Mouse (Mus musculus): ENCODE measurements around the gene Fgg.

Gene Fgg

DNA sequence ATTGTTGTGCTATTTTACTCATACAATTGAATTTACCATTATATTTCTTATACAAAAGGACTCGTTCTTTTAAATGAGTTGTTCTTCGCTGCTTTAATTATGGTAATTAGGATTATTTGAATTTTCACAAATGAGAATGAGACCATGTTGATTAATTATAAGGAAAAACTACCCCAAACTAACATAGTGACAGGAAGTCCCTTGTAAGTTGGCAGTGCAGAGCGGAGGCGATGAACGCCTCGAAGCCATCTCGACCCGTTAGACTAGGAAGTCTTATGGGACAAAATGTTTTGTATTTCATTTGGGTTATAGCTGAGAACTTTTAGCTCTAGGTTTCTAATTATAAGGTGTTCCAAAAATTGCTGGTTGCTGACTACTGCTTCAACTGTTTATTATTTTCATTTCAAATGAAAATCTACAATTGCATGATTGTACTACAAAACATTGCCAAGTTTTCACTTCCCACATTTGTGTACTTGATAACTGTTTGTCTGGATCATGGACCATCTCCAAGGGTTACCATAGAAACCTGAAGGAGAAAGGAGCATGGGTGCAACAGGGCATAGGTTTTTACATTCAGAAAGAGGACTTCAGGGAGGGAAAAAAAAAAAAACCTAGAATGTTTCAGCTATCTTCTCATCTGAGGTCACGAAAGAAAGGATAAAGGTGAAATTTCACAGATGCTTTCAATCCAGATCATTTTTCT is 20.2 kb downstream of the Fgg start:
- no peak for DNase-seq (ENCODE audit: low read depth)

GRCm38 (mm10) chr3:83030331-83030730 is 22.8 kb downstream of the Fgg start:
- DNase-seq (ENCODE audit: low read depth): no peak

GRCm38 (mm10) chr3:83032746-83033308 is 25.3 kb downstream of the Fgg start:
- no peak for DNase-seq (ENCODE audit: low read depth)

- no peak for DNase-seq (ENCODE audit: low read depth)
These were observed 26.3 kb downstream of the Fgg start for GRCm38 (mm10) chr3:83033801-83034200.

DNA sequence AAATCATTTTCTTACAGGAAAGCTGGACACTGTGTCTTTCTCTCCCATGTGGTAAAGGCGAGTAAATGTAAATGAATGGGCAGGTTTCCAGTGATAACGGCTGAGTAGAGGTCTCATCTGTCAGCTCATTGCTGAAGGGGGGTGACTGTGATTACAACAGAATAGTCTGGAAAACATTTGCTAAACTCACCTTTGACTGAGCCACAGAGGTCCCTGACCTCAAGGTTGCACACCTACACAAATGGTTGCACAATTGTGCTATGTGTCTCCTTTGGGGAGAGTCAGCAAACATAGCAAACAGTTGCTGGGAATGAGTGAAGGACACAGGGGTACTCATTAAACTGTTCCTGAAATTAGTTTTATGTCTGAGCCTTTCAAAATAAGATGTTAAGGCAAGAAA is 31.3 kb downstream of the Fgg start:
- no peak for DNase-seq (ENCODE audit: low read depth)

- no peak for DNase-seq (ENCODE audit: low read depth)
These were observed 32.1 kb downstream of the Fgg start for GRCm38 (mm10) chr3:83039666-83040065.

DNA sequence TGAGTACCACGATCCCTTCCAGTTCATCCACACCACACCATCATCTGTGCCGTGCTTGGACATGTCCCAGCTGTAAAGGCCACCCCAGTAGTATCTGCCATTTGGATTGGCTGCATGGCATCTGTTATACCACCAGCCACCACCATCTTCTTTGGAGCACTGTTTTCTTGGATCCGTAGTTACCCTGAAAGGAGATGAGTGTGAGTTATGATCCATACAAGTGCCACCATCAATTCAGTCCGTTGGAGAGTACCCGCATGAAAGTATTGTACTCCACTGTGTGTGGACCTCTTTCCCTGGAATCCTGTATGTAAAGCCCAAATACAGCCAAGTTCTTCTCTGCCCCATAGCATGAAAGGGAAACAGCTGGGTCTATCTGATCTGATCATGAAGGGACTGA is 34.9 kb downstream of the Fgg start:
- DNase-seq (ENCODE audit: low read depth): no peak

- no peak for DNase-seq (ENCODE audit: low read depth)
These were observed 39.1 kb downstream of the Fgg start for GRCm38 (mm10) chr3:83046649-83047048.

DNA sequence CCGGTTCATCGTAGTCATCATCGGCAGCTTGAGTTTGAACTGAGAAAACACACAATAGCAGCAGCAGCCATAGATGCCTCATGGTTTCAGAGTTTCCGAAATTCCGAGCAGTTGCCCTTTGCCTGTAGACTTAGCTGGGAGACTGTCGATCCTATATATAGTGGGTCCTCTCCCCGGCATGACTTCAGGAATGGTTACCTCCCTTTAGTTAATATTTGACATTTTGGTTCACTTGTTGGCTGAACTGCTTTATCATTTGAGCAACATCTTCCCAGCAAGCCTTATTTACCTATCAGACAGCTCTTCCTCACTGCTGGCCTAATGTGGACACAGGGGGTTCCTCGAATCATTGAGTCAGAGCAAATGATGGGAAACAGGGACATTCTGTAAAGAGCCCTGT is 42.2 kb downstream of the Fgg start, which contains the start of gene Fgb:
Gene Fgb, minus strand, starts transcription at position 184 of the 400 bp plus-strand sequence.
- no peak for DNase-seq (ENCODE audit: low read depth)

DNA sequence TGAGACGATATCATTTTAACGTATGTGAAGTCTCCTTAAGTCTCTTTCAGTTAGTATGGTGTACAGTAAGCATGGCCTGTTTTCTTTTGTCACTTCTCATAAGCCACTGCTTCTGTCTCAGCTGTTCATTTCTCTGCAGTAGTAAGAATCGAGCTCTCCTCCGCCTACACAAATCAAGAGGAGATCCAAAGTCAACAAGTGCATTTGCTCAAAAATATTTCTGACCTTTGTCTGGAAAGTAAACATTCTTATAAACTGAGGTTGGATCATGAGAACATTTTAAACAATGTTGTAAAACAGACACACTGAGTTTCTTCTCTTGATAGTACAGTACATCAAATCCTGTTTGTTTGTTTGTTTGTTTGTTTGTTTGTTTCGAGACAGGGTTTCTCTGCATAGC is 43.1 kb downstream of the Fgg start:
- no peak for DNase-seq (ENCODE audit: low read depth)

GRCm38 (mm10) chr3:83052102-83052501 is 44.6 kb downstream of the Fgg start:
- DNase-seq (ENCODE audit: low read depth): no peak

DNA sequence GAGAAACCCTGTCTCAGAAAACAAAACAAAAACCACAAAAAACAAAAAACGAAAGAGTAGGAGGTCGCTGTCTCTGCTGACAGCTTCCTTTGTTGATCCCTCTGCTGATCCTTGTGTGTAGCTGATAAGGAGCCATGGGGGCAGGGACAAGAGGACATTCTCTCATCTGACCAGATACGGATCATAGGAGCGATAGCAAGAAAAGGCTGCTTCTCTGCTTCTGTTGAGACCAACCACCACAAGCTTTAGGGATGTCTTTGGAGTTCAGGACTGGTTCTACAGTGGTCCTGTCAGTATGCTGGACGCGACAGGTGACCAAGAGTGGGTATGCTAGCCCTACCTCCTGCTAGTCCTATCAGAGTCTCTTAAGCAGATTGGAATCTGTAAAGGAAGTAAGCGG is 45.6 kb downstream of the Fgg start:
- DNase-seq (ENCODE audit: low read depth): no peak

DNA sequence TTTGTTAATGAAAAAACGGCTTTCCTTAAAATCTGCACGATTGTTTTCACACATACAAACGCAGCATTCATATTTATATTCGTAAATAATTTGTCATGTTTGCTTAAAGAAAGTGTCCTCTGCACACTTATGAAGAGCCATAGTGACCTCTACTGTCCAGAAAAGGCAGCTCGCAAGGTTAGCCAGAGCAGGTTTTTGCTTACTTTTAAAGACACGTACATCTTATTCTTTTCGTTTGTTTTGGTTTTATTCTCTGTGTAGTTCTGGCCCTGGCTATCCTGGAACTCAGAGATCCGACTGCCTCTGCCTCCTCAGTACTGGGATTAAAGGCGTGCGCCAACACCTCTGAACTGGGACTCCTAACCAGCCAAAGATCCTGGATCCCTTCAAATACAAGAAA is 46.2 kb downstream of the Fgg start:
- peak; percentile 26 for DNase-seq (ENCODE audit: low read depth)

DNA sequence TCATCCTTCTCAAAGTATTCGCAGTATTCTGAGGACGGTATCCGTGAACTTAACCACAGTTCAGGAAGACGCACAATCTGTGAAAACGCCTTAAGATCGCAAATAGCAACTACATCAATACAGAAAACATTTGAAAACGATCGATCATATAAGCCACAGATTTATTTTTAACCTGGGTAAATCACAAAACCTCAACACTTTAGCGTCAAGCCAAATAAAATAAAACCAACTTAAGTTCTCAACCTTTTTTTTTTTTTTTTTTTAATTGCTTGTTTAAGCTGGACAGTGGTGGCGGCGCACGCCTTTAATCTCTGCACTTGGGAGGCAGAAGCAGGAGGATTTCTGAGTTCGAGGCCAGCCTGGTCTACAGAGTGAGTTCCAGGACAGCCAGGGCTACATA is 47.2 kb downstream of the Fgg start:
- no peak for DNase-seq (ENCODE audit: low read depth)

DNA sequence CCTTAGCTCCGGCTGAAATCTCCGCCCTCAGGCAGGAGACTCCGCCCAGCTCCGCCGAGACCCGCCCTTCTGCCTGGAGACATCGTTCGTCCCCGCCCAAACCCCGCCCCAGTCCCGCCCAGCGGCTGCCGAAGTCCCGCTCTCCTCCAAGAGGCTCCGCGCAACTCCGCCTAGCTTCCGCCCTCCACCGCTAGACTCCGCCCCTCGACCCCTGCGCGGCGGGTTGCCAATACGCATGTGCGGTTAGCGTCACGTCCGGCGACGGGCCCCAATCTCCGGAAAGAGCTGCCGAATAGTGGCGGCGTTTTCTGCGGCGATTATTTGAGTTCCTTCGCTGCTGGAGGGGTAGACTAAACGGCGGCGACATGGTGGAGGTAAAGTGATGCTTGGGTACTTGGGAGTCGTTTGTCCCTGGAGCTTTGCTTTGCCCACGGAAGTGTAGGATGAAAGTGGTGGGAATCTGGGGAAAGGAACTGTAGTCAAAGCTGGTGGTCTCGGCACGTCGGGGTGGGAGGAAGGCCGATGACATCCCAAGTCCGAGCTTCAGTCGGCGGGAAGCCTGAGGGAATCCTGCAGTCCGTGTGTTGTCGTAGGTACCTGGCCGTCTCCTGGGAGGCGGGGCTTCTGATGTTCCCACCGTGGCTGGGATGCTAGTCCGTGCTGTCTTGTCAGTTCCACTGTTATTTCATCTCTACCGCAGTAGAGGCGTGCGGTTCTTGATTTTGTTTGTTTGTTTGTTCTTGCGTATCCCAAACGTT is 47.9 kb downstream of the Fgg start, which contains the start of gene Plrg1:
Gene Plrg1, plus strand, starts transcription at position 242 of the 758 bp plus-strand sequence.
- peak; percentile 93 for DNase-seq (ENCODE audit: low read depth)

DNA sequence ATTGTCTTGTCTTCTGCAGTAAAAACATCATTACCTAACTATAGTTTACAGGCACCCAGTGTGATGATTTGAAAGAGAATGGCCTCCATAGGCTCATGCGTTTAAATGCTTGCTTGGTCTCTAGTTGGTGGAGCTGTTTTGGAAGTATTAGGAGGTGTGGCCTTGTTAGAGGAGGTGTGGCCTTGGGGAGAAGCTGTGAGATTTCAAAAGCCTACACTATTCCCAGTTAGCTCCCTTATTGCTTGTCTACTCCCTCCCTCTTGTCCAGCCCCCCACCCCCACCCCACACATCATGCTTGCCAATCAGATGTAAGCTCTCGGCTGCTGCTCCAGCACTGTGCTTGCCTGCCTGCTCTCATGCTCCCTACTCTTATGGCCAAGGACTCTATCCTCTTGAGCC is 49.5 kb downstream of the Fgg start:
- no peak for DNase-seq (ENCODE audit: low read depth)
